Mouse (Mus musculus): ENCODE measurements at regions not wholly inside any gene's neighbourhood (a gene's known extent, or its start where the extent isn't known, plus 50 kb on each side); places are given as distances from the start of the nearest gene placed in this dataset.

DNA sequence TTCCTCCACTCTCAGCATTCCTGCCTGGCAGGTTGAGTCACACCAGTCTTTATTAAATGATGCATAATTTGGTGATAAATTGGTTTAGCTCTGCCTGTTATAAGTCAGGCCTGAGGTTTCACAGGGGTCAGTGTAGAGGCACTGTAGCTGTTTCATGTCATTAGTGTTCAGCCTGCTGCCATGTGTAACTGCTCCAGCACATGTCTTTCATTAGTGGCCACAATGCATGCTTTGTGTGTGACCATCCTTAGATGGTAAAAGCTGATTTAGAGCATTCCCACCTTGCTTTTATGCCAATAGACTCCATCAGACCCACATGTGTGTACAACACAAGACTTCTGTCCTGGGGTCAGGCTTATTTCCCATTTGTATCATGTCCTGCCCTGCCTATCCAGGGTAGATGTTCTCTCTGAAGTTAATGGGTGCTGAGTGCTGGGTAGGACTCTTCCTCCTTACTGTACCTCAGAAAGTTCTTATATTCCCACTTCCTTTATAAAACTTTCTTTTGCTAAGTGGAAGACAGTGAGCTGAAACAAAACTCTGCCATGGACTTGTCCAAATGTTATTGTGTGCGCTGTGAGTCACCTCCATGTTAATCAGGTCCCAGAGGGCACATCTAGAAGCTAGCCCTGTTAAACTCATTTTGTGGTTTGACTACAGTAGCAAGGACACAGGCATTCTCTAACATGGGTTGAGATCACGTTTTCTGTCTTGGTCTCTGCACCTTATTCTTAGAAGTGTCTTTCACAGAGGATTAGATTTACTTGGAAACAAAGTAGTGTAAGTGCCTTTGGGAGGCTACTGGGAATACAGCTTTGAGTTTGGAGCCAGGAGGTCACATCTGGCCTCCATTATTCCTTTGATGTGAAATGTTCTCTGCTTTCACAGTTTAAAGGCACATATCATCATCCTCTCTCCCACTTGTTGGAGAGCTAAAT lies 316.5 kb downstream of the Hace1 start:
- TF ChIP-seq POLR2A (IDR thresholded peaks at IDR 0.05; ENCODE audit: control insufficient read depth, low read depth, low read length) (no peak), CTCF (IDR thresholded peaks at IDR 0.05; ENCODE audit: control insufficient read depth, insufficient read depth, insufficient replicate concordance, low read depth, low read length) (no peak)
